Mouse (Mus musculus) CH12.LX (cell line): ENCODE results near the gene Mitf. TPM values are rescaled to one million over a fixed set of nuclear protein-coding genes. Genes with fewer than 3 reads are reported as not detected.

Experiments
- DNase-seq: peaks from one replicate; pipeline ENCODE4 v3.0.0-alpha.2; 2013; ENCODE audit errors: extremely low read depth
- H3K27ac ChIP-seq: 2 replicates; pipeline ENCODE4 v1.5.1; 2012; ENCODE audit warnings: low read depth, mild to moderate bottlenecking, control low read depth, moderate library complexity; ENCODE audit not compliant: insufficient read depth
- H3K27me3 ChIP-seq: replicated peaks from 2 replicates; pipeline ENCODE3; 2012; ENCODE audit warnings: inconsistent platforms
- H3K36me3 ChIP-seq, 2 experiments: replicated peaks in 1 of 2; 2 replicates each; pipeline versions ENCODE3 to v1.6.1; 2012; ENCODE audit warnings: inconsistent platforms in 1 of 2, low read length in 1 of 2, mild to moderate bottlenecking in 1 of 2, mixed read lengths in 1 of 2, moderate library complexity in 1 of 2; ENCODE audit not compliant: control insufficient read depth in 1 of 2, insufficient read depth in 1 of 2
- H3K4me1 ChIP-seq, 2 experiments: 2 replicates each; pipeline ENCODE4 v1.6.1; 2012; ENCODE audit warnings: inconsistent platforms in 1 of 2, moderate library complexity in 1 of 2; ENCODE audit not compliant: insufficient read depth in 2 of 2, control insufficient read depth in 1 of 2
- H3K4me2 ChIP-seq: 2 replicates; pipeline ENCODE4 v1.6.1; 2012; ENCODE audit warnings: low read depth, mild to moderate bottlenecking, control low read depth; ENCODE audit not compliant: poor library complexity, insufficient read depth, severe bottlenecking
- H3K4me3 ChIP-seq, 3 experiments: fragments of 150-350 bp in 1 of 3; sonication (generic) in 1 of 3; replicated peaks in 1 of 3; 2 replicates each; pipeline versions ENCODE3 to v1.5.1; 2011 to 2012; ENCODE audit warnings: low read depth in 2 of 3, low read length in 2 of 3, mild to moderate bottlenecking in 2 of 3, moderate library complexity in 2 of 3, control low read depth in 1 of 3, improper control_type of control experiment in 1 of 3, inconsistent platforms in 1 of 3, mixed read lengths in 1 of 3; ENCODE audit not compliant: poor library complexity in 1 of 3
- H3K79me2 ChIP-seq: replicated peaks from 2 replicates; pipeline ENCODE4 v1.6.1; 2012; ENCODE audit warnings: mild to moderate bottlenecking, moderate library complexity; ENCODE audit not compliant: control insufficient read depth, poor library complexity, insufficient read depth, severe bottlenecking; ENCODE audit errors: extremely low read depth
- H3K9ac ChIP-seq: 2 replicates; pipeline ENCODE4 v1.6.1; 2012; ENCODE audit warnings: low read depth, mild to moderate bottlenecking, control low read depth, moderate library complexity; ENCODE audit not compliant: insufficient read depth
- H3K9me3 ChIP-seq: replicated peaks from 2 replicates; pipeline ENCODE3; 2012; ENCODE audit warnings: low read length, inconsistent platforms, mixed read lengths
- BHLHE40 ChIP-seq: IDR thresholded peaks from 2 replicates; pipeline ENCODE4 v1.6.1; 2011; ENCODE audit warnings: mild to moderate bottlenecking, low read depth, low read length, improper control_type of control experiment
- CHD2 ChIP-seq: IDR thresholded peaks from 2 replicates; pipeline ENCODE4 v1.6.1; 2011; ENCODE audit warnings: low read length, improper control_type of control experiment
- ELF1 ChIP-seq: IDR thresholded peaks from 2 replicates; pipeline ENCODE4 v1.6.1; 2014; ENCODE audit warnings: low read depth, mild to moderate bottlenecking, inconsistent platforms, low read length, improper control_type of control experiment
- GABPA ChIP-seq: IDR thresholded peaks from 2 replicates; pipeline ENCODE4 v1.6.1; 2012; ENCODE audit warnings: low read depth, low read length, improper control_type of control experiment, inconsistent platforms; ENCODE audit not compliant: insufficient replicate concordance
- IRF4 ChIP-seq: IDR thresholded peaks from 2 replicates; pipeline ENCODE4 v1.6.1; 2014; ENCODE audit warnings: low read depth, mild to moderate bottlenecking, inconsistent platforms, low read length, improper control_type of control experiment
- JUN ChIP-seq: IDR thresholded peaks from 2 replicates; pipeline ENCODE4 v1.6.1; 2011; ENCODE audit warnings: low read depth, mild to moderate bottlenecking, low read length, improper control_type of control experiment, moderate library complexity; ENCODE audit not compliant: insufficient read depth
- KAT2A ChIP-seq: IDR thresholded peaks from 2 replicates; pipeline ENCODE4 v1.6.1; 2012; ENCODE audit warnings: low read length, improper control_type of control experiment, inconsistent platforms; ENCODE audit not compliant: insufficient replicate concordance
- MAFK ChIP-seq: IDR thresholded peaks from 2 replicates; pipeline ENCODE4 v1.6.1; 2011; ENCODE audit warnings: low read length, improper control_type of control experiment; ENCODE audit not compliant: insufficient replicate concordance
- MEF2A ChIP-seq: IDR thresholded peaks from 2 replicates; pipeline ENCODE4 v1.6.1; 2014; ENCODE audit warnings: low read depth, mild to moderate bottlenecking, inconsistent platforms, low read length, improper control_type of control experiment, borderline replicate concordance
- MXI1 ChIP-seq: IDR thresholded peaks from 2 replicates; pipeline ENCODE4 v1.6.1; 2011; ENCODE audit warnings: mild to moderate bottlenecking, low read depth, low read length, improper control_type of control experiment
- MYC ChIP-seq: IDR thresholded peaks from 2 replicates; pipeline ENCODE4 v1.6.1; 2011; ENCODE audit warnings: low read depth, mild to moderate bottlenecking, improper control_type of control experiment, low read length
- POLR2A ChIP-seq: IDR thresholded peaks from 2 replicates; pipeline ENCODE4 v1.6.1; 2011; ENCODE audit warnings: low read depth, mild to moderate bottlenecking, improper control_type of control experiment, low read length
- RAD21 ChIP-seq: IDR thresholded peaks from 2 replicates; pipeline ENCODE4 v1.6.1; 2011; ENCODE audit warnings: low read depth, mild to moderate bottlenecking, low read length, improper control_type of control experiment, moderate library complexity
- RCOR1 ChIP-seq: conservative IDR thresholded peaks from 2 replicates; pipeline ENCODE4 v1.6.1; 2012; ENCODE audit warnings: low read depth, mild to moderate bottlenecking, inconsistent platforms, low read length, improper control_type of control experiment
- SIN3A ChIP-seq: IDR thresholded peaks from 2 replicates; pipeline ENCODE4 v1.6.1; 2012; ENCODE audit warnings: low read length, improper control_type of control experiment, inconsistent platforms
- TCF12 ChIP-seq: IDR thresholded peaks from 2 replicates; pipeline ENCODE4 v1.6.1; 2014; ENCODE audit warnings: low read depth, mild to moderate bottlenecking, inconsistent platforms, low read length, improper control_type of control experiment
- USF1 ChIP-seq: IDR thresholded peaks from 2 replicates; pipeline ENCODE4 v1.6.1; 2014; ENCODE audit warnings: low read depth, mild to moderate bottlenecking, inconsistent platforms, low read length, improper control_type of control experiment
- USF2 ChIP-seq: conservative IDR thresholded peaks from 2 replicates; pipeline ENCODE4 v1.6.1; 2011; ENCODE audit warnings: low read depth, low read length, improper control_type of control experiment
- ZC3H11A ChIP-seq: IDR thresholded peaks from 2 replicates; pipeline ENCODE4 v1.6.1; 2012; ENCODE audit warnings: low read depth, mild to moderate bottlenecking, inconsistent platforms, low read length, improper control_type of control experiment
- ZKSCAN1 ChIP-seq: IDR thresholded peaks from 2 replicates; pipeline ENCODE4 v1.6.1; 2012; ENCODE audit warnings: low read depth, inconsistent platforms, low read length, improper control_type of control experiment, borderline replicate concordance
- ZMIZ1 ChIP-seq: IDR thresholded peaks from 2 replicates; pipeline ENCODE4 v1.6.1; 2012; ENCODE audit warnings: low read depth, mild to moderate bottlenecking, inconsistent platforms, low read length, improper control_type of control experiment
- dilution Hi-C: fragments of 300-500 bp; cut with MboI; formaldehyde crosslinking; loops from 2 replicates; pipeline ENCODE4 v1.14.3; 2020; ENCODE audit warnings: low sequenced_read_pairs; ENCODE audit not compliant: extremely low pct_unique_long_range_greater_than_20kb, extremely low pct_ligation_motif_present
- in situ Hi-C: fragments of 300-500 bp; cut with MboI; formaldehyde crosslinking; loops from 3 replicates; pipeline ENCODE4 v1.14.3; 2019; ENCODE audit warnings: low sequenced_read_pairs, low pct_ligation_motif_present, low pct_unique_long_range_greater_than_20kb, mixed read lengths
- polyA plus RNA-seq: library from polyadenylated mRNA; unstranded; fragments of >175 nt; gene quantifications from 2 replicates; pipeline ENCODE4 v1.2.1, GENCODE M21; 2012; ENCODE audit warnings: low read depth; ENCODE audit not compliant: insufficient read length
- total RNA-seq, 2 experiments: library from RNA; depleted of rRNA; stranded (reverse); fragments of 300-350 nt in 1 of 2; fragments of >200 nt in 1 of 2; gene quantifications; 2 replicates each; pipeline ENCODE4 v1.2.3; 2012 to 2014

Gene Mitf
- total and polyA plus RNA-seq, 3 experiments, result 3.4 to 4.7 (median 3.6) TPM

- no peak for DNase-seq
- no peaks in the 10 kb centered on the region for H3K79me2 ChIP-seq
- dilution Hi-C loops, result no loop called here
- H3K27me3 ChIP-seq, result no peaks in the 10 kb centered on the region
- no peak overlapping the region for H3K4me2 ChIP-seq
- no peak overlapping the region for H3K9ac ChIP-seq
- no peaks in the 10 kb centered on the region for H3K36me3 ChIP-seq
- TF ChIP-seq IRF4 (no peak), JUN (no peak), USF2 (no peak), USF1 (no peak), KAT2A (no peak), SIN3A (no peak), MAFK (no peak), POLR2A (no peak), CHD2 (no peak), ZKSCAN1 (no peak), GABPA (no peak), MYC (no peak), ZC3H11A (no peak), RCOR1 (no peak)
- TF ChIP-seq, all 38 proteins: peak for 0
- Histone ChIP-seq H3K9me3 (no peaks in the 10 kb centered on the region), H3K27ac (no peak overlapping the region), H3K4me1 (no peaks in the 10 kb centered on the region), H3K4me3 (no peak overlapping the region)
- in situ Hi-C loops, result no loop called here
Observed at GRCm38 (mm10) chr6:97918481-97918880, 111.6 kb downstream of the Mitf start.

- H3K79me2 ChIP-seq, result no peaks in the 10 kb centered on the region
- H3K4me2 ChIP-seq, result no peak overlapping the region
- H3K27ac ChIP-seq, result no peak overlapping the region
- no peak overlapping the region for H3K9ac ChIP-seq
- H3K4me3 ChIP-seq, result no peak overlapping the region
- no peaks in the 10 kb centered on the region for H3K4me1 ChIP-seq
- no peak for TF ChIP-seq IRF4
- no peak for TF ChIP-seq BHLHE40
- TF ChIP-seq ZKSCAN1, result no peak
- TF ChIP-seq, all 38 proteins: peak for 0
- Histone ChIP-seq H3K9me3 (no peaks in the 10 kb centered on the region), H3K36me3 (no peaks in the 10 kb centered on the region), H3K27me3 (no peaks in the 10 kb centered on the region)
- in situ Hi-C loops, result no loop called here
- no peak for DNase-seq
- dilution Hi-C loops, result no loop called here
Observed at GRCm38 (mm10) chr6:97919287-97919686, 112.4 kb downstream of the Mitf start.

- TF ChIP-seq USF1 (no peak), POLR2A (no peak), RAD21 (no peak), ZMIZ1 (no peak), ELF1 (no peak), MEF2A (no peak), TCF12 (no peak), CHD2 (no peak), BHLHE40 (no peak), MXI1 (no peak)
- TF ChIP-seq, all 38 proteins: peak for 0
- Histone ChIP-seq H3K9me3 (no peaks in the 10 kb centered on the region), H3K27me3 (no peaks in the 10 kb centered on the region), H3K79me2 (no peaks in the 10 kb centered on the region), H3K4me2 (no peak overlapping the region), H3K4me3 (no peak overlapping the region), H3K36me3 (no peaks in the 10 kb centered on the region), H3K27ac (no peak overlapping the region), H3K4me1 (no peaks in the 10 kb centered on the region), H3K9ac (no peak overlapping the region)
- dilution Hi-C loops (no loop called here), in situ Hi-C loops (no loop called here)
- no peak for DNase-seq
Observed at GRCm38 (mm10) chr6:97921591-97921990, 114.7 kb downstream of the Mitf start.
